Mouse (Mus musculus) stomach, postnatal 0 days (tissue): ENCODE measurements at regions not wholly inside any gene's neighbourhood (a gene's known extent, or its start where the extent isn't known, plus 50 kb on each side); places are given as distances from the start of the nearest gene placed in this dataset.
A peak's percentile ranks its signal among the peaks of the same experiment; 100 is the strongest.
"Not testable (repeated sequence)": the region's sequence is repeated elsewhere in the genome, so short reads cannot be mapped to it uniquely, and the experiment has no call there.

Source experiments
- ATAC-seq: fragments of 200-750 bp; cut with Nextera tagmentation; 2 replicates; pipeline ENCODE4 v1.8.0; 2017; ENCODE audit not compliant: low FRiP score, low TSS enrichment
- DNase-seq: peaks from one replicate; pipeline ENCODE4 v3.0.0-alpha.2; 2016; ENCODE audit warnings: low spot score
- H3K27ac ChIP-seq: fragments of 300-500 bp; sonication (generic); replicated peaks from 2 replicates; pipeline ENCODE4 v1.5.1; 2014; ENCODE audit warnings: mild to moderate bottlenecking, control low read depth
- H3K27me3 ChIP-seq: fragments of 300-500 bp; sonication (generic); 2 replicates; pipeline ENCODE4 v1.6.1; 2014; ENCODE audit warnings: low read length; ENCODE audit not compliant: control insufficient read depth, insufficient read depth
- H3K36me3 ChIP-seq: fragments of 300-500 bp; sonication (generic); 2 replicates; pipeline ENCODE4 v1.6.1; 2014; ENCODE audit warnings: low read length, mixed read lengths; ENCODE audit not compliant: control insufficient read depth, insufficient read depth
- H3K4me1 ChIP-seq: fragments of 300-500 bp; sonication (generic); replicated peaks from 2 replicates; pipeline ENCODE4 v1.6.1; 2014; ENCODE audit warnings: antibody characterized with exemption; ENCODE audit not compliant: control insufficient read depth, insufficient read depth
- H3K4me2 ChIP-seq: fragments of 300-500 bp; sonication (generic); replicated peaks from 2 replicates; pipeline ENCODE4 v1.6.1; 2014; ENCODE audit warnings: low read depth, mild to moderate bottlenecking, control low read depth, moderate library complexity
- H3K4me3 ChIP-seq: fragments of 300-500 bp; sonication (generic); 2 replicates; pipeline ENCODE4 v1.5.1; 2014; ENCODE audit warnings: low read depth, low read length, control low read depth
- H3K9ac ChIP-seq: fragments of 300-500 bp; sonication (generic); 2 replicates; pipeline ENCODE4 v1.6.1; 2014; ENCODE audit warnings: mild to moderate bottlenecking, low read length, control low read depth, mixed read lengths
- H3K9me3 ChIP-seq: fragments of 300-500 bp; sonication (generic); 2 replicates; pipeline ENCODE4 v1.6.1; 2016; ENCODE audit warnings: low read length; ENCODE audit not compliant: control insufficient read depth
- CTCF ChIP-seq: IDR thresholded peaks from 2 replicates; pipeline ENCODE4 v1.5.1; 2016; ENCODE audit warnings: antibody characterized with exemption, low read depth, mild to moderate bottlenecking, moderate library complexity
- EP300 ChIP-seq: optimal IDR thresholded peaks from 2 replicates; pipeline ENCODE3; 2016; ENCODE audit warnings: antibody characterized with exemption
- WGBS: fragments of 180-500 bp; shearing (Covaris S2); extraction: QIAGEN DNeasy Blood & Tissue Kit; methylation state at CpG from one replicate; pipeline ENCODE4 v1.1.7; 2014; 5-methylcytosine and 5-hydroxymethylcytosine counted together

DNA sequence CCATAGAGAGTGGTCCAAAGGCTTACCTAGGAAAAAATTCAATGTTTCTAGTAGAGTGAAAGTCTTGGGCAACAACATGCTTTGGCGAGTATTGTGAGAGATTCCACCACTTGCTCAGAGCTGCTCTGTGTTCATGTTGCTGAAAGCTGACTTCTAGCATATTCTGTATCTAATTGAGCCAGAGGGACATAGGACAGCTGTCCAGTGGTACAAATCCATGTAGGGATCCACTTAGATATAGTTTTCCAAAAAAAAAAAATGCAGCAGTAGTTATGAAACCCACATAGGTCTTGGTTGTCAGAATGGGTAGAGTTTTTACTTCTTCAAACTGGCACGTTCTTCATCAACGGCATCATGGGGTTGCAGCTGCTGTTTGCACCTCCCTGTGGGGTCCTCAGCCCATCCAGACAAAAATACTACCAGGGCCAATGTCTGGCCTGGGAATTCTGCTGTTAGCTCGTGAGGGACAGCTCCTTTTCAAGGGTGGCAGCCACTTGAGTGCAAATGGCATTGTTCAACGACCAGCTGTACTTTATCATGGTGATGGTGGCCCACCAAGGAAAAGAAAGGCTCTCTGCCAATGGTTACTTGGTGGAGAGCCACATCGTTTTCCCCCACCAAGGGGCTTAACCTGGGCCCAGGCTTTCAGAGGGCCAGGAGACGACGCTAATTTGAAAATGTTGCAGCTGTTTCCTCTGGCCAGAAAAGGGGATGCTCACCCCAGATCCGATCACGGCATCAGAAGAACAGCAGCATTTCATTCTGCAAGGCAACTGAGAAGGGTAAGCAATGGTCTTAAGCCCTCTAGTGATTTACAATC, 181.4 kb downstream of the Cdca7 start:
- H3K4me3 ChIP-seq, result no peak overlapping the region
- DNase-seq, result no peak
- H3K27ac ChIP-seq, result no peak overlapping the region

DNA sequence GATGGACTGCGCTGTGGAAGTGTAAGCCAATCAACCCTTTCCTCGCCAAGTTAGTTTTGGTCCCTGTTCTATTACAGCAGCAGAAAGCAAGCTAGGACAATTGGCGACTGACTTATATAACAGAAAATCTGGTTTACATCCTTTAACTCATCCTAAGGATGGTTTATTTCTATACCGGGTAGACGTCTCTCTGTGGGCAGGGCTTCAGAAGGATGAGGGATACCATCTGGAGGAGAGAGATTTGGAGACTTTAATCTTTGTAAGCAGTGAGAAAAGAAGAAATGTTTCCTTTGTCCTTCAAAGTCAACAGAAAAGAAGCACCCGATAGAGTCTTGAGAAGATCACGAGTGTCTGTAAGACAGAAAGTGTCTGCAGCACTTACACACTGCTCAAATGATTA, 186.4 kb downstream of the Cdca7 start:
- H3K4me2 ChIP-seq, result no peak overlapping the region
- no peak overlapping the region for H3K27ac ChIP-seq
- H3K9me3 ChIP-seq, result no peaks in the 10 kb centered on the region
- H3K4me3 ChIP-seq, result no peak overlapping the region
- no peaks in the 10 kb centered on the region for H3K36me3 ChIP-seq
- no peak overlapping the region for H3K9ac ChIP-seq
- DNase-seq (no peak), ATAC-seq (no peak)
- no peaks in the 10 kb centered on the region for H3K4me1 ChIP-seq
- H3K27me3 ChIP-seq, result no peaks in the 10 kb centered on the region
- WGBS, result 54% methylated on average over 7 of the region's 7 CpGs
- no peak for TF ChIP-seq EP300
- TF ChIP-seq CTCF, result no peak

More for the DNA sequence above, 181.4 kb downstream of the Cdca7 start:
- no peak for ATAC-seq
- Histone ChIP-seq H3K4me2 (no peak overlapping the region), H3K9me3 (no peaks in the 10 kb centered on the region), H3K27me3 (no peaks in the 10 kb centered on the region), H3K9ac (no peak overlapping the region), H3K36me3 (no peaks in the 10 kb centered on the region), H3K4me1 (no peaks in the 10 kb centered on the region)
- TF ChIP-seq EP300, result no peak
- TF ChIP-seq CTCF, result no peak
- WGBS, result 56% methylated on average over 10 of the region's 10 CpGs

DNA sequence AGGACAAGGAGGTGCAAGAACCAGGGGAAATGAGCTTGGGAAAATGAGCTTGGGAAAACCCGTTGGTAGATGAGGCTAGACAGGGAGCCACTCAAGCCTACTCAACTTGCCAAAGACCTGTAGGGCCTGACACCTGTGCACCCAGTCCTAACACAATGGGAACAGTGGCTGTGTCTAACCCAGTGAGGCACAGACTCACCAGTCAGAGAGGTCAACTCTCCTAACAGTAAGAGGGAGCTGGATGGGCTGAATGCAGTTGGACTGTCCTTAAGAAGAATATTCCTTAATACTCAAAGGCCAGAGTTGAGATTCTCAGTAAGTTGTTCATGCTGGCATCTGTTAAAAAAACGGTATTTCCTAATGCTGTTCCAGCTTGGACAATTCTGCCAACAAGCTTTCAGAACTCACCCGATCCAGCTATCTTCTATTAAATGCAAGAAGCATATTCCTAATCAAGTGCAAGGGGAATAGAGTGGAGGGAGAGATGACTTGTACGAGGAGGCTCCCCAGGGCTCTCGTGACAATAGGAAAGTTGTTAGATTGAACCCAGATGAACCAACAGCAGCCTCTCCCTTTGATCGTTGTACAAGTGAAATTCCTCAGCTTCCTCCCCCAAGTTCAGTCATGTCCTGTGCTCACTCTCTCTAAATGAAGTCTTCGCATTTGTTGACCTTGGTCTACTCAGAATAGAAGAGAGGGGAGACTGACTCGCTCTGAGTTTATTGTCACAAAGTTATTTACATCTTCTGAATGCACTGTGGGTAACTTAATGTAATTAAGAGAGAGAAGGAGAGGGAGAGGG, 187.2 kb downstream of the Cdca7 start:
- H3K27me3 ChIP-seq, result no peaks in the 10 kb centered on the region
- no peak for ATAC-seq
- 56% methylated on average over 8 of the region's 8 CpGs for WGBS
- H3K4me1 ChIP-seq, result no peaks in the 10 kb centered on the region
- H3K27ac ChIP-seq, result no peak overlapping the region
- TF ChIP-seq EP300, result no peak
- TF ChIP-seq CTCF, result no peak
- DNase-seq, result no peak
- no peak overlapping the region for H3K4me3 ChIP-seq
- H3K36me3 ChIP-seq, result no peaks in the 10 kb centered on the region
- H3K9ac ChIP-seq, result no peak overlapping the region
- no peaks in the 10 kb centered on the region for H3K9me3 ChIP-seq
- H3K4me2 ChIP-seq, result no peak overlapping the region

DNA sequence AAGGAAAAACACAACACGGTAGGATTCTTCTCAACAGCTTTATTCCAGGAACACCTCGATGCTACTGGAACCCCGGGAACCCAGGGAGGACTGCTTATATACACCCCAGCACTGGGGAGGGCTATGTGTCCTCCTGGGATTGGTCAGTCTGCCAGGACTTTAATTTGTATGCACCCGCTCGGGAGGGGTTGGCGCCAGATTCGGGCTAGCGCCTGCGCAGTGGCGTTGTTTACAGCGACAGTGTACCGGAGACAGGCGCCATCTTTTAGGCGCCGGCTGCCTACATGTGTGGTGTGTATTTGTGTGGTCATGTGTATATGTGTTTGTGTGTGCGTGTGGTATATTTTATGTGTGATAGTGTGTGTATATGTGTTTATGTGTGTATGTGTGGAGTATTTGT, 191.4 kb downstream of the Cdca7 start:
- not testable (repeated sequence) for ATAC-seq, H3K9me3 ChIP-seq, H3K9ac ChIP-seq, H3K27me3 ChIP-seq, H3K4me1 ChIP-seq, DNase-seq, H3K27ac ChIP-seq, H3K36me3 ChIP-seq, H3K4me2 ChIP-seq, H3K4me3 ChIP-seq
- WGBS, result 95% methylated on average over 16 of the region's 16 CpGs

DNA sequence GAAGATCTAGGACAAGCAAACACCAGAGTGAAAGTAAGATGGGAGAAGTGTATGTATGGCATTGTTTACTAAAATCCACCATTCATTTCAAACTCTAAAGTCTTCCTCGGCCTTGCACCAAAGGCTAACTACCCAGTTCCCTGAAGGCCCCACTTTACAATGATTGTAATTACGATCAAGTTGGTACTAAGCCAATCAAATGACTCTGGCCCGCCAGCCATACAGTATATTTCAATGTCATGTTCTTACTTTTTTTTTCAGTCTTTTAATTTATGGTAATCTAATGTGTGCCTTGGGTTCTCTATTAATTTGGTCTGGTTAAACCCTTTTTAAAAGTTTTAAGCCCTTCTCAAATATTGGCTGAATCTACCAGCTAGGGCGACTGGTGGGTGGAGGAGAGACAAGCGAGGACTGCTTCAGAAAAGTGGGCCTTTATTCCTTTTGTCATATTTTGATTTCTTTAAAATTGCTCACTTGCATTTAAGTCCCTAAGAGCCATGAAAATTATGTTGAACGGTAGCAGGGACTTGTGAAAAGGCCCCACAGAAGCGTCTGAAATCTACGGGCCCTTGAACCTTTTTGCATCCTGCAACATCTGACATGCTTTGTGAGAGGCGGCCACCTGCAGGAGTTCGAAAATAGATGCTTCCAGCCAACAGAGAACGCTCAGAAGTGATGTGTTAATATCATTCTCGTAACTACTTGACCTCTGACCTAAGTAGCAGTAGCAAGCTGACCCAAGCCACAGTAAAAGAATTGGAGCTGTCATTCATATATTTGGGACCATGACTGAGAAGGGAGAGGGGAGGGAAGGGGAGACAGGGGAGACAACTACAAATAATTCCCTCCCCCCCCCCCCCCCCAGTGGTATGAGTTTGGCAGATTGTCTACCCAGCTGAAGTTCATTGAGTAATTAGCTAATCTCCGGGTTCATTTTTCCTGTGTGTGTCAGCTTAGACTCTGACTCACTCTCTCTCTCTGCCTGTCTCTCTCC, 197.2 kb downstream of the Cdca7 start:
- peak; percentile 10; the same call in 1 of the 2 replicates for ATAC-seq

More for the DNA sequence above, 197.2 kb downstream of the Cdca7 start:
- Histone ChIP-seq H3K9ac (no peak overlapping the region), H3K4me1 (no peaks in the 10 kb centered on the region), H3K36me3 (no peaks in the 10 kb centered on the region), H3K4me3 (no peak overlapping the region), H3K27me3 (no peaks in the 10 kb centered on the region), H3K27ac (no peak overlapping the region), H3K4me2 (no peak overlapping the region), H3K9me3 (no peaks in the 10 kb centered on the region)
- 44% methylated on average over 13 of the region's 13 CpGs for WGBS
- no peak for TF ChIP-seq CTCF
- no peak for TF ChIP-seq EP300
- DNase-seq, result no peak
